Mouse (Mus musculus) forebrain, embryonic 12.5 days (tissue): ENCODE results near the gene Ccdc188. TPM values are rescaled to one million over a fixed set of nuclear protein-coding genes. Genes with fewer than 3 reads are reported as not detected.

Experiments used
- ATAC-seq: fragments of 200-750 bp; cut with Nextera tagmentation; 2 replicates; pipeline ENCODE4 v1.8.0; 2017; ENCODE audit warnings: moderate TSS enrichment; ENCODE audit not compliant: low FRiP score
- H3K27ac ChIP-seq: fragments of 300-500 bp; sonication (generic); 2 replicates; pipeline ENCODE4 v1.5.1; 2016; ENCODE audit warnings: mild to moderate bottlenecking
- H3K27me3 ChIP-seq: fragments of 300-500 bp; sonication (generic); 2 replicates; pipeline ENCODE4 v1.6.1; 2016; ENCODE audit warnings: mild to moderate bottlenecking
- H3K36me3 ChIP-seq: fragments of 300-500 bp; sonication (generic); replicated peaks from 2 replicates; pipeline ENCODE4 v1.6.1; 2016; ENCODE audit warnings: mild to moderate bottlenecking
- H3K4me1 ChIP-seq: fragments of 300-500 bp; sonication (generic); 2 replicates; pipeline ENCODE4 v1.6.1; 2016
- H3K4me2 ChIP-seq: fragments of 300-500 bp; sonication (generic); 2 replicates; pipeline ENCODE4 v1.6.1; 2016; ENCODE audit warnings: mild to moderate bottlenecking, moderate library complexity
- H3K4me3 ChIP-seq: fragments of 300-500 bp; sonication (generic); replicated peaks from 2 replicates; pipeline ENCODE4 v1.5.1; 2016; ENCODE audit warnings: mild to moderate bottlenecking
- H3K9ac ChIP-seq: fragments of 300-500 bp; sonication (generic); 2 replicates; pipeline ENCODE4 v1.6.1; 2016; ENCODE audit warnings: mild to moderate bottlenecking
- H3K9me3 ChIP-seq: fragments of 300-500 bp; sonication (generic); 2 replicates; pipeline ENCODE4 v1.6.1; 2016
- WGBS: fragments of 180-500 bp; shearing (Covaris S2); methylation state at CpG from one replicate; pipeline ENCODE4 v1.1.7; 2016; 5-methylcytosine and 5-hydroxymethylcytosine counted together
- polyA plus RNA-seq: library from polyadenylated mRNA; unstranded; fragments of >200 nt; fragmentation: Nextera tagmentation; extraction: Ambion mirVana; gene quantifications from 2 replicates; pipeline ENCODE4 v1.2.1, GENCODE M21; 2016

Gene Ccdc188
- not detected in 2 replicates for polyA plus RNA-seq

GRCm38 (mm10) chr16:18217579-18217978 lies at the start of gene Ccdc188:
Gene Ccdc188 (plus strand): TSS chr16:18217879.
- WGBS, result 79% methylated on average over 4 of the region's 4 CpGs
- Histone ChIP-seq H3K27ac (no peak within 1 kb of the TSS), H3K4me2 (no peak within 1 kb of the TSS), H3K4me1 (peaks cover 55% of the 10 kb centered on the region), H3K36me3 (peaks cover 15% of the 10 kb centered on the region), H3K27me3 (no peaks in the 10 kb centered on the region), H3K9ac (no peak within 1 kb of the TSS; the same call in 1 of the 2 replicates), H3K4me3 (no peak within 1 kb of the TSS), H3K9me3 (no peaks in the 10 kb centered on the region)
- ATAC-seq, result no peak

GRCm38 (mm10) chr16:18169156-18169555 lies 48.5 kb upstream of the Ccdc188 start:
- Histone ChIP-seq H3K4me1 (peaks cover 24% of the 10 kb centered on the region), H3K4me3 (no peak overlapping the region), H3K36me3 (no peaks in the 10 kb centered on the region), H3K4me2 (no peak overlapping the region), H3K9me3 (no peaks in the 10 kb centered on the region), H3K9ac (no peak overlapping the region), H3K27ac (no peak overlapping the region), H3K27me3 (no peaks in the 10 kb centered on the region)
- WGBS, result 72% methylated on average over 5 of the region's 5 CpGs
- ATAC-seq, result no peak

- Histone ChIP-seq H3K4me1 (peaks cover 18% of the 10 kb centered on the region), H3K27ac (no peak overlapping the region), H3K9ac (no peak overlapping the region), H3K4me3 (no peak overlapping the region), H3K27me3 (no peaks in the 10 kb centered on the region), H3K4me2 (no peak overlapping the region), H3K36me3 (no peaks in the 10 kb centered on the region), H3K9me3 (no peaks in the 10 kb centered on the region)
- no peak for ATAC-seq
- WGBS, result 90% methylated on average over 3 of the region's 3 CpGs
These were observed 47.9 kb upstream of the Ccdc188 start for GRCm38 (mm10) chr16:18169776-18170175.

- H3K4me3 ChIP-seq, result no peak overlapping the region
- no peak overlapping the region for H3K9ac ChIP-seq
- no peak overlapping the region for H3K27ac ChIP-seq
- ATAC-seq, result peak; percentile 51; the same call in 1 of the 2 replicates
- H3K9me3 ChIP-seq, result no peaks in the 10 kb centered on the region
- no peaks in the 10 kb centered on the region; the same call in 1 of the 2 replicates for H3K27me3 ChIP-seq
- no peak overlapping the region for H3K4me2 ChIP-seq
- peaks cover 5% of the 10 kb centered on the region; the same call in 1 of the 2 replicates for H3K4me1 ChIP-seq
- no peaks in the 10 kb centered on the region for H3K36me3 ChIP-seq
- 11% methylated on average over 7 of the region's 7 CpGs for WGBS
These were observed 45.3 kb upstream of the Ccdc188 start for GRCm38 (mm10) chr16:18172266-18172855.

- WGBS, result 87% methylated on average over 9 of the region's 9 CpGs
- ATAC-seq, result no peak
- no peak overlapping the region for H3K9ac ChIP-seq
These were observed 44.4 kb upstream of the Ccdc188 start for GRCm38 (mm10) chr16:18173231-18173630.

GRCm38 (mm10) chr16:18173788-18174187 lies 43.9 kb upstream of the Ccdc188 start:
- Histone ChIP-seq H3K4me3 (no peak overlapping the region), H3K4me2 (no peak overlapping the region), H3K4me1 (peaks cover 7% of the 10 kb centered on the region; the same call in 1 of the 2 replicates), H3K9ac (no peak overlapping the region), H3K27me3 (no peaks in the 10 kb centered on the region; the same call in 1 of the 2 replicates), H3K27ac (no peak overlapping the region), H3K9me3 (no peaks in the 10 kb centered on the region), H3K36me3 (no peaks in the 10 kb centered on the region)
- 69% methylated on average over 11 of the region's 11 CpGs for WGBS
- no peak for ATAC-seq

More at GRCm38 (mm10) chr16:18173231-18173630, 44.4 kb upstream of the Ccdc188 start:
- H3K4me2 ChIP-seq, result no peak overlapping the region
- H3K4me3 ChIP-seq, result no peak overlapping the region
- H3K36me3 ChIP-seq, result no peaks in the 10 kb centered on the region
- H3K27me3 ChIP-seq, result no peaks in the 10 kb centered on the region; the same call in 1 of the 2 replicates
- no peaks in the 10 kb centered on the region for H3K9me3 ChIP-seq
- no peak overlapping the region for H3K27ac ChIP-seq
- H3K4me1 ChIP-seq, result peaks cover 5% of the 10 kb centered on the region; the same call in 1 of the 2 replicates

- Histone ChIP-seq H3K36me3 (no peaks in the 10 kb centered on the region), H3K9ac (no peak overlapping the region), H3K4me1 (peaks cover 15% of the 10 kb centered on the region; the same call in 1 of the 2 replicates), H3K9me3 (no peaks in the 10 kb centered on the region), H3K4me2 (no peak overlapping the region), H3K4me3 (no peak overlapping the region), H3K27me3 (no peaks in the 10 kb centered on the region; the same call in 1 of the 2 replicates), H3K27ac (no peak overlapping the region)
- WGBS, result 76% methylated on average over 6 of the region's 6 CpGs
- no peak for ATAC-seq
These were observed 41.7 kb upstream of the Ccdc188 start for GRCm38 (mm10) chr16:18175817-18176541.

GRCm38 (mm10) chr16:18176758-18177157 lies 40.9 kb upstream of the Ccdc188 start:
- Histone ChIP-seq H3K9me3 (no peaks in the 10 kb centered on the region), H3K27ac (no peak overlapping the region), H3K4me2 (no peak overlapping the region), H3K36me3 (no peaks in the 10 kb centered on the region), H3K4me1 (peaks cover 15% of the 10 kb centered on the region; the same call in 1 of the 2 replicates), H3K27me3 (no peaks in the 10 kb centered on the region; the same call in 1 of the 2 replicates), H3K4me3 (no peak overlapping the region), H3K9ac (no peak overlapping the region)
- ATAC-seq, result no peak
- WGBS, result 83% methylated on average over 4 of the region's 4 CpGs

GRCm38 (mm10) chr16:18179591-18179990 lies 38.1 kb upstream of the Ccdc188 start:
- H3K4me3 ChIP-seq, result no peak overlapping the region
- H3K27me3 ChIP-seq, result no peaks in the 10 kb centered on the region; the same call in 1 of the 2 replicates
- no peaks in the 10 kb centered on the region for H3K36me3 ChIP-seq
- no peak for ATAC-seq
- 7% methylated on average over 2 of the region's 2 CpGs for WGBS
- no peak overlapping the region for H3K27ac ChIP-seq
- no peak overlapping the region for H3K9ac ChIP-seq
- no peaks in the 10 kb centered on the region for H3K9me3 ChIP-seq
- H3K4me1 ChIP-seq, result peaks cover 10% of the 10 kb centered on the region; the same call in 1 of the 2 replicates
- H3K4me2 ChIP-seq, result no peak overlapping the region

- H3K9me3 ChIP-seq, result no peaks in the 10 kb centered on the region
- 69% methylated on average over 10 of the region's 10 CpGs for WGBS
- no peak for ATAC-seq
These were observed 36.3 kb upstream of the Ccdc188 start for GRCm38 (mm10) chr16:18181398-18181797.

GRCm38 (mm10) chr16:18182766-18183165 lies 34.9 kb upstream of the Ccdc188 start:
- WGBS, result 83% methylated on average over 8 of the region's 8 CpGs
- ATAC-seq, result no peak
- no peak overlapping the region for H3K4me3 ChIP-seq
- no peak overlapping the region for H3K27ac ChIP-seq
- no peaks in the 10 kb centered on the region for H3K36me3 ChIP-seq
- H3K27me3 ChIP-seq, result no peaks in the 10 kb centered on the region; the same call in 1 of the 2 replicates
- no peaks in the 10 kb centered on the region for H3K9me3 ChIP-seq
- H3K4me1 ChIP-seq, result peaks cover 10% of the 10 kb centered on the region; the same call in 1 of the 2 replicates
- no peak overlapping the region for H3K9ac ChIP-seq
- H3K4me2 ChIP-seq, result no peak overlapping the region

More at GRCm38 (mm10) chr16:18181398-18181797, 36.3 kb upstream of the Ccdc188 start:
- Histone ChIP-seq H3K4me1 (peaks cover 10% of the 10 kb centered on the region; the same call in 1 of the 2 replicates), H3K27me3 (no peaks in the 10 kb centered on the region; the same call in 1 of the 2 replicates), H3K36me3 (no peaks in the 10 kb centered on the region), H3K4me3 (no peak overlapping the region), H3K27ac (no peak overlapping the region), H3K4me2 (no peak overlapping the region), H3K9ac (no peak overlapping the region)

- ATAC-seq, result no peak
- Histone ChIP-seq H3K9ac (no peak overlapping the region), H3K9me3 (no peaks in the 10 kb centered on the region), H3K4me1 (no peaks in the 10 kb centered on the region), H3K36me3 (no peaks in the 10 kb centered on the region), H3K27ac (no peak overlapping the region), H3K27me3 (no peaks in the 10 kb centered on the region), H3K4me3 (no peak overlapping the region), H3K4me2 (no peak overlapping the region)
- WGBS, result 90% methylated on average over 8 of the region's 8 CpGs
These were observed 31.8 kb upstream of the Ccdc188 start for GRCm38 (mm10) chr16:18185715-18186449.
